Mouse (Mus musculus): ENCODE data around the gene Arhgap1. TPM values are rescaled to one million over a fixed set of nuclear protein-coding genes. Genes with fewer than 3 reads are reported as not detected.

The Arhgap1 gene
- polyA plus RNA-seq, 1 experiment: 52.7 TPM

DNA sequence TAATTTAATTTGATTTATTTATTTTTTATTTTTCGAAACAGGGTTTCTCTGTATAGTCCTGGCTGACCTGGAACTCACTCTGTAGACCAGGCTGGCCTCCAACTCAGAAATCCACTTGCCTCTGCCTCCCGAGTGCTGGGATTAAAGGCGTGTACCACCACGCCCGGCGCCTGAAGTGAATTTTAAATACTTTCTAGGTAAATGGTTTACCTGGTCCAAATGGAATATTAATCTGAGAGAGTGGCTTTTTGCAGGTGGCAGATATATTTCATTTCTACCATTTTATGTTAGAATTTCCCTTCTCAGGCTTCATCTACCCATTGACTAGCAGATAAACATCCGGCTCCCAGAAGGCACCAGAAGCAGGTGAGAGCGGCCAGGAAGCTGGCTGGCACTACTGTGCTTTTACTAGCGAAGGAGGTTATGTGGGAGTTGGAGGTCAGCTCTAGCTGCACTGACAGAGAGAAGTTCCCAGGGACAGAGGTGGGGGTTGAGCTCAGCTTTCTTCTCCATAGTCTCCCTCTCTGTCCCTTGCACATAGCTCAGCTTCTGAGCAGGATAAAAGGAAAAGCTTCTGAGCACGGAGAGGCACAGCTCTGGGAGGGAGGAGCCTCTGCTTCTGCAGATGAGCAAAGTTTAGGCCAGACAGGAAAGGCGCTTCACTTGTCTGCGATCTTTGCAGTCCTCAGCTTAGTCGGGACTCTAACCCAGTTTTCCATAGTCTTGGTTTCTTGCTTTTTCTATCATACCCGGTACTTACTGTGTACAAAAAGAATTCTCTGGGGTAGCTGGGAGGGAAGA is 2.0 kb downstream of the Arhgap1 start:
- Histone ChIP-seq H3K27me3 (ENCODE audit: control insufficient read depth, insufficient read depth, insufficient read length) (no peaks in the 10 kb centered on the region), H3K4me2 (ENCODE audit: low read depth) (peak overlapping the region; percentile 50), H3K4me3 (peak overlapping the region; percentile 96), H3ac (ENCODE audit: control insufficient read depth, insufficient read length) (no peak overlapping the region), H3K79me2 (ENCODE audit: control insufficient read depth, insufficient read depth) (peaks cover 54% of the 10 kb centered on the region), H3K36me3 (ENCODE audit: control insufficient read depth, insufficient read depth) (peaks cover 32% of the 10 kb centered on the region)
- no peak for TF ChIP-seq TCF12 (IDR thresholded peaks at IDR 0.05; ENCODE audit: insufficient read depth, poor library complexity, severe bottlenecking)

GRCm38 (mm10) chr2:91652863-91653262 is 3.2 kb downstream of the Arhgap1 start:
- peak overlapping the region; percentile 96 for H3K4me3 ChIP-seq
- peaks cover 34% of the 10 kb centered on the region for H3K36me3 ChIP-seq (ENCODE audit: control insufficient read depth, insufficient read depth)
- H3K4me2 ChIP-seq (ENCODE audit: low read depth): peak overlapping the region; percentile 50
- no peak for TF ChIP-seq CEBPB (IDR thresholded peaks at IDR 0.05; ENCODE audit: insufficient read depth, poor library complexity, severe bottlenecking)
- no peak for TF ChIP-seq MAX (IDR thresholded peaks at IDR 0.05; ENCODE audit: low read depth)
- TF ChIP-seq TCF3 (IDR thresholded peaks at IDR 0.05; ENCODE audit: insufficient read length, low read depth): no peak
- no peak for TF ChIP-seq TCF12 (IDR thresholded peaks at IDR 0.05; ENCODE audit: insufficient read depth, poor library complexity, severe bottlenecking)
- TF ChIP-seq POLR2AphosphoS2 (IDR thresholded peaks at IDR 0.05; ENCODE audit: insufficient read length, low read depth): no peak
- TF ChIP-seq SRF (IDR thresholded peaks at IDR 0.05; ENCODE audit: control insufficient read depth, insufficient read length, low read depth): no peak
- TF ChIP-seq MYOD1 (IDR thresholded peaks at IDR 0.05; ENCODE audit: control insufficient read depth in 1 of 3, insufficient read length in 2 of 3, low read depth in 2 of 3): no peak
- H3K27me3 ChIP-seq (ENCODE audit: control insufficient read depth, insufficient read depth, insufficient read length): no peaks in the 10 kb centered on the region
- H3K79me2 ChIP-seq (ENCODE audit: control insufficient read depth, insufficient read depth): peaks cover 44% of the 10 kb centered on the region
- no peak overlapping the region for H3ac ChIP-seq (ENCODE audit: control insufficient read depth, insufficient read length)

- H3K36me3 ChIP-seq (ENCODE audit: control insufficient read depth, insufficient read depth): peaks cover 37% of the 10 kb centered on the region
- H3K27me3 ChIP-seq (ENCODE audit: control insufficient read depth, insufficient read depth, insufficient read length): no peaks in the 10 kb centered on the region
- no peak overlapping the region for H3K4me3 ChIP-seq
- no peak overlapping the region for H3ac ChIP-seq (ENCODE audit: control insufficient read depth, insufficient read length)
- H3K79me2 ChIP-seq (ENCODE audit: control insufficient read depth, insufficient read depth): peaks cover 24% of the 10 kb centered on the region
- TF ChIP-seq TCF12 (IDR thresholded peaks at IDR 0.05; ENCODE audit: insufficient read depth, poor library complexity, severe bottlenecking) (no peak), MYOG (IDR thresholded peaks at IDR 0.05; ENCODE audit: control insufficient read depth in 1 of 3, insufficient read depth in 1 of 3, insufficient read length in 2 of 3, low read depth in 2 of 3) (peak in 1 of 3 experiments; percentile 41)
- no peak overlapping the region for H3K4me2 ChIP-seq (ENCODE audit: low read depth)
Observed at GRCm38 (mm10) chr2:91655388-91655787, 5.7 kb downstream of the Arhgap1 start.

DNA sequence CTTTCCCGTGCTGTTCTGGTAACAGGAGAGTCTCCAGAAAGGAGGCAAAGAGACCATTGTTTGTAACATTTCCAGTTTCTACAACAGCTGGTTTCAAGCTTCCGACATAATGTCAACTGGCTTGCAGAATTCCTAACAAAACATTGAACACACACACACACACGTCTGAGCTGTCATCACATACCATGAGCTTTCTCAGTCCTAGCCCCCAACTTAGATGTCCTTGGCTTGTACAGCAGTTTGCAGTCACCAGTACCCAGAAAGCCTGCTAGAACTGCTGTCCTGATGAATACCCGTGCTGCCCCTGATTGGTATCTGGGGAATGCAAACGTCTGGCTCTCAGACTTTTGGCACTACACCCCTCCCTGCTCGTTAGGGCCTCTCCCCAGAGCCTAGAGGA is 6.2 kb downstream of the Arhgap1 start:
- Histone ChIP-seq H3K4me2 (ENCODE audit: low read depth) (no peak overlapping the region), H3K79me2 (ENCODE audit: control insufficient read depth, insufficient read depth) (peaks cover 19% of the 10 kb centered on the region), H3K36me3 (ENCODE audit: control insufficient read depth, insufficient read depth) (peaks cover 37% of the 10 kb centered on the region), H3K4me3 (no peak overlapping the region), H3ac (ENCODE audit: control insufficient read depth, insufficient read length) (no peak overlapping the region), H3K27me3 (ENCODE audit: control insufficient read depth, insufficient read depth, insufficient read length) (no peaks in the 10 kb centered on the region)
- TF ChIP-seq CEBPB (IDR thresholded peaks at IDR 0.05; ENCODE audit: insufficient read depth, poor library complexity, severe bottlenecking) (no peak), TCF12 (IDR thresholded peaks at IDR 0.05; ENCODE audit: insufficient read depth, poor library complexity, severe bottlenecking) (no peak), USF1 (IDR thresholded peaks at IDR 0.05; ENCODE audit: low read depth) (no peak), MAX (IDR thresholded peaks at IDR 0.05; ENCODE audit: low read depth) (no peak), MYOG (IDR thresholded peaks at IDR 0.05; ENCODE audit: control insufficient read depth in 1 of 3, insufficient read depth in 1 of 3, insufficient read length in 2 of 3, low read depth in 2 of 3) (no peak), MYOD1 (IDR thresholded peaks at IDR 0.05; ENCODE audit: control insufficient read depth in 1 of 3, insufficient read length in 2 of 3, low read depth in 2 of 3) (no peak), SRF (IDR thresholded peaks at IDR 0.05; ENCODE audit: control insufficient read depth, insufficient read length, low read depth) (no peak), TCF3 (IDR thresholded peaks at IDR 0.05; ENCODE audit: insufficient read length, low read depth) (no peak), POLR2AphosphoS2 (IDR thresholded peaks at IDR 0.05; ENCODE audit: insufficient read length, low read depth) (no peak), E2F4 (IDR thresholded peaks at IDR 0.05; ENCODE audit: insufficient read depth) (no peak), POLR2A (IDR thresholded peaks at IDR 0.05; ENCODE audit: insufficient read length, low read depth) (no peak), REST (IDR thresholded peaks at IDR 0.05; ENCODE audit: insufficient read depth, insufficient read length) (no peak)

DNA sequence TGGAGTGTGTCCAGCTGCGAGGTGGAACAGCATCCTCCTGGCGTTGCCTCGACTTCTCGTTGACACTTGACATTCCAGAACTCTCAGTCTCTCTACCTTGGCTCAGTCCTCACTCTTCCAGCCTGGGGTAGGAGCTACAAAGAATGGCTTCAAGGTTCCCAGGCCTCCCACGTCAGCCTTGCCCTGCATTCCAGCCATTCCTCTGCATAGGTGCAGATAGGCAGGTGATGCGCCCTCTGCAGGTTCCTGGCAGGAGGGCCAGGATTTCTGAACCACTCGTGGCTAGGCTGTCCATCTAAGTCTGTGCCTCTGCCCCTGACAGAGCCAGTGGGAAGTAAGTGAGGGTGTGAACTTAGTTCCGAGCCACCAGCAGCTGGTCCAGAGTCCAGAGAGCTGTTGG is 7.1 kb downstream of the Arhgap1 start:
- no peak for TF ChIP-seq POLR2AphosphoS2 (IDR thresholded peaks at IDR 0.05; ENCODE audit: insufficient read length, low read depth)
- no peak for TF ChIP-seq E2F4 (IDR thresholded peaks at IDR 0.05; ENCODE audit: insufficient read depth)
- TF ChIP-seq CEBPB (IDR thresholded peaks at IDR 0.05; ENCODE audit: insufficient read depth, poor library complexity, severe bottlenecking): no peak
- no peak for TF ChIP-seq MYOD1 (IDR thresholded peaks at IDR 0.05; ENCODE audit: control insufficient read depth in 1 of 3, insufficient read length in 2 of 3, low read depth in 2 of 3)
- no peak for TF ChIP-seq TCF3 (IDR thresholded peaks at IDR 0.05; ENCODE audit: insufficient read length, low read depth)
- TF ChIP-seq TCF12 (IDR thresholded peaks at IDR 0.05; ENCODE audit: insufficient read depth, poor library complexity, severe bottlenecking): no peak
- TF ChIP-seq POLR2A (IDR thresholded peaks at IDR 0.05; ENCODE audit: insufficient read length, low read depth): no peak
- TF ChIP-seq REST (IDR thresholded peaks at IDR 0.05; ENCODE audit: insufficient read depth, insufficient read length): no peak
- no peak for TF ChIP-seq SRF (IDR thresholded peaks at IDR 0.05; ENCODE audit: control insufficient read depth, insufficient read length, low read depth)
- no peak for TF ChIP-seq USF1 (IDR thresholded peaks at IDR 0.05; ENCODE audit: low read depth)
- TF ChIP-seq MAX (IDR thresholded peaks at IDR 0.05; ENCODE audit: low read depth): no peak
- no peak for TF ChIP-seq MYOG (IDR thresholded peaks at IDR 0.05; ENCODE audit: control insufficient read depth in 1 of 3, insufficient read depth in 1 of 3, insufficient read length in 2 of 3, low read depth in 2 of 3)
- no peak overlapping the region for H3K4me2 ChIP-seq (ENCODE audit: low read depth)
- peaks cover 39% of the 10 kb centered on the region for H3K36me3 ChIP-seq (ENCODE audit: control insufficient read depth, insufficient read depth)
- no peak overlapping the region for H3ac ChIP-seq (ENCODE audit: control insufficient read depth, insufficient read length)
- H3K4me3 ChIP-seq: no peak overlapping the region
- H3K27me3 ChIP-seq (ENCODE audit: control insufficient read depth, insufficient read depth, insufficient read length): no peaks in the 10 kb centered on the region
- peaks cover 10% of the 10 kb centered on the region for H3K79me2 ChIP-seq (ENCODE audit: control insufficient read depth, insufficient read depth)
